Mouse (Mus musculus): ENCODE data around the gene Trpm1. TPM values are rescaled to one million over a fixed set of nuclear protein-coding genes. Genes with fewer than 3 reads are reported as not detected.

The Trpm1 gene
- polyA plus RNA-seq, 1 experiment from 2014 or later: 0.31 TPM

- ATAC-seq (replicated peaks; ENCODE audit: insufficient number of reproducible peaks, low FRiP score, low TSS enrichment): no peak
- H3K4me2 ChIP-seq: no peak overlapping the region
- WGBS (ENCODE audit: insufficient replicate concordance): 59% methylated on average over 2 of the region's 2 CpGs
- no peaks in the 10 kb centered on the region for H3K36me3 ChIP-seq (ENCODE audit: control insufficient read depth, insufficient read depth, low read length)
- no peaks in the 10 kb centered on the region for H3K4me1 ChIP-seq (ENCODE audit: control insufficient read depth, insufficient read depth, low read length)
- H3K9ac ChIP-seq (ENCODE audit: low read depth, low read length): no peak overlapping the region
- no peaks in the 10 kb centered on the region for H3K9me3 ChIP-seq (replicated peaks; ENCODE audit: control insufficient read depth, low read length)
- no peak overlapping the region for H3K4me3 ChIP-seq (ENCODE audit: low read depth, low read length)
- H3K27ac ChIP-seq (ENCODE audit: low read depth, low read length): no peak overlapping the region
- H3K27me3 ChIP-seq (ENCODE audit: control insufficient read depth, insufficient read depth, low read length): no peaks in the 10 kb centered on the region
Observed at GRCm38 (mm10) chr7:64231996-64232395, 78.4 kb downstream of the Trpm1 start.

- H3K4me2 ChIP-seq: no peak overlapping the region
- WGBS (ENCODE audit: insufficient replicate concordance): 82% methylated on average over 5 of the region's 5 CpGs
- H3K9ac ChIP-seq (ENCODE audit: low read depth, low read length): no peak overlapping the region
- no peaks in the 10 kb centered on the region for H3K36me3 ChIP-seq (ENCODE audit: control insufficient read depth, insufficient read depth, low read length)
- H3K4me3 ChIP-seq (ENCODE audit: low read depth, low read length): no peak overlapping the region
- no peaks in the 10 kb centered on the region for H3K9me3 ChIP-seq (replicated peaks; ENCODE audit: control insufficient read depth, low read length)
- no peaks in the 10 kb centered on the region for H3K4me1 ChIP-seq (ENCODE audit: control insufficient read depth, insufficient read depth, low read length)
- no peak overlapping the region for H3K27ac ChIP-seq (ENCODE audit: low read depth, low read length)
- no peaks in the 10 kb centered on the region for H3K27me3 ChIP-seq (ENCODE audit: control insufficient read depth, insufficient read depth, low read length)
- ATAC-seq (replicated peaks; ENCODE audit: insufficient number of reproducible peaks, low FRiP score, low TSS enrichment): no peak
Observed at GRCm38 (mm10) chr7:64234310-64234820, 80.7 kb downstream of the Trpm1 start.

GRCm38 (mm10) chr7:64236521-64236920 lies 82.9 kb downstream of the Trpm1 start:
- Histone ChIP-seq H3K4me2 (no peak overlapping the region), H3K4me1 (ENCODE audit: control insufficient read depth, insufficient read depth, low read length) (no peaks in the 10 kb centered on the region), H3K36me3 (ENCODE audit: control insufficient read depth, insufficient read depth, low read length) (no peaks in the 10 kb centered on the region), H3K4me3 (ENCODE audit: low read depth, low read length) (no peak overlapping the region), H3K27me3 (ENCODE audit: control insufficient read depth, insufficient read depth, low read length) (no peaks in the 10 kb centered on the region), H3K27ac (ENCODE audit: low read depth, low read length) (no peak overlapping the region), H3K9me3 (replicated peaks; ENCODE audit: control insufficient read depth, low read length) (no peaks in the 10 kb centered on the region), H3K9ac (ENCODE audit: low read depth, low read length) (no peak overlapping the region)
- ATAC-seq (replicated peaks; ENCODE audit: insufficient number of reproducible peaks, low FRiP score, low TSS enrichment): no peak
- 83% methylated on average over 4 of the region's 4 CpGs for WGBS (ENCODE audit: insufficient replicate concordance)

GRCm38 (mm10) chr7:64237747-64238146 lies 84.1 kb downstream of the Trpm1 start:
- Histone ChIP-seq H3K9me3 (replicated peaks; ENCODE audit: control insufficient read depth, low read length) (no peaks in the 10 kb centered on the region), H3K36me3 (ENCODE audit: control insufficient read depth, insufficient read depth, low read length) (no peaks in the 10 kb centered on the region), H3K27me3 (ENCODE audit: control insufficient read depth, insufficient read depth, low read length) (no peaks in the 10 kb centered on the region), H3K4me2 (no peak overlapping the region), H3K27ac (ENCODE audit: low read depth, low read length) (no peak overlapping the region), H3K4me3 (ENCODE audit: low read depth, low read length) (no peak overlapping the region), H3K9ac (ENCODE audit: low read depth, low read length) (no peak overlapping the region), H3K4me1 (ENCODE audit: control insufficient read depth, insufficient read depth, low read length) (no peaks in the 10 kb centered on the region)
- 85% methylated on average over 8 of the region's 8 CpGs for WGBS (ENCODE audit: insufficient replicate concordance)
- ATAC-seq (replicated peaks; ENCODE audit: insufficient number of reproducible peaks, low FRiP score, low TSS enrichment): no peak

- Histone ChIP-seq H3K27me3 (ENCODE audit: control insufficient read depth, insufficient read depth, low read length) (no peaks in the 10 kb centered on the region), H3K27ac (ENCODE audit: low read depth, low read length) (no peak overlapping the region), H3K9ac (ENCODE audit: low read depth, low read length) (no peak overlapping the region), H3K9me3 (replicated peaks; ENCODE audit: control insufficient read depth, low read length) (no peaks in the 10 kb centered on the region), H3K36me3 (ENCODE audit: control insufficient read depth, insufficient read depth, low read length) (no peaks in the 10 kb centered on the region), H3K4me3 (ENCODE audit: low read depth, low read length) (no peak overlapping the region), H3K4me1 (ENCODE audit: control insufficient read depth, insufficient read depth, low read length) (no peaks in the 10 kb centered on the region), H3K4me2 (no peak overlapping the region)
- 78% methylated on average over 7 of the region's 7 CpGs for WGBS (ENCODE audit: insufficient replicate concordance)
- no peak for ATAC-seq (replicated peaks; ENCODE audit: insufficient number of reproducible peaks, low FRiP score, low TSS enrichment)
Observed at GRCm38 (mm10) chr7:64238410-64239086, 84.9 kb downstream of the Trpm1 start.

- H3K27ac ChIP-seq (ENCODE audit: low read depth, low read length): no peak overlapping the region
- ATAC-seq (replicated peaks; ENCODE audit: insufficient number of reproducible peaks, low FRiP score, low TSS enrichment): no peak
- no peak overlapping the region for H3K4me3 ChIP-seq (ENCODE audit: low read depth, low read length)
- H3K27me3 ChIP-seq (ENCODE audit: control insufficient read depth, insufficient read depth, low read length): no peaks in the 10 kb centered on the region
- H3K9ac ChIP-seq (ENCODE audit: low read depth, low read length): no peak overlapping the region
- H3K9me3 ChIP-seq (replicated peaks; ENCODE audit: control insufficient read depth, low read length): no peaks in the 10 kb centered on the region
- H3K4me1 ChIP-seq (ENCODE audit: control insufficient read depth, insufficient read depth, low read length): no peaks in the 10 kb centered on the region
- no peak overlapping the region for H3K4me2 ChIP-seq
- H3K36me3 ChIP-seq (ENCODE audit: control insufficient read depth, insufficient read depth, low read length): no peaks in the 10 kb centered on the region
- WGBS (ENCODE audit: insufficient replicate concordance): 74% methylated on average over 9 of the region's 9 CpGs
Observed at GRCm38 (mm10) chr7:64239138-64239805, 85.6 kb downstream of the Trpm1 start.

GRCm38 (mm10) chr7:64239806-64240315 lies 86.2 kb downstream of the Trpm1 start:
- no peak overlapping the region for H3K9ac ChIP-seq (ENCODE audit: low read depth, low read length)
- no peak overlapping the region for H3K4me2 ChIP-seq
- H3K27me3 ChIP-seq (ENCODE audit: control insufficient read depth, insufficient read depth, low read length): no peaks in the 10 kb centered on the region
- ATAC-seq (replicated peaks; ENCODE audit: insufficient number of reproducible peaks, low FRiP score, low TSS enrichment): no peak
- no peaks in the 10 kb centered on the region for H3K9me3 ChIP-seq (replicated peaks; ENCODE audit: control insufficient read depth, low read length)
- H3K36me3 ChIP-seq (ENCODE audit: control insufficient read depth, insufficient read depth, low read length): no peaks in the 10 kb centered on the region
- H3K4me1 ChIP-seq (ENCODE audit: control insufficient read depth, insufficient read depth, low read length): no peaks in the 10 kb centered on the region
- 81% methylated on average over 4 of the region's 4 CpGs for WGBS (ENCODE audit: insufficient replicate concordance)
- no peak overlapping the region for H3K4me3 ChIP-seq (ENCODE audit: low read depth, low read length)
- H3K27ac ChIP-seq (ENCODE audit: low read depth, low read length): no peak overlapping the region

GRCm38 (mm10) chr7:64242424-64242823 lies 88.8 kb downstream of the Trpm1 start:
- no peak overlapping the region for H3K4me2 ChIP-seq
- no peaks in the 10 kb centered on the region for H3K4me1 ChIP-seq (ENCODE audit: control insufficient read depth, insufficient read depth, low read length)
- H3K9me3 ChIP-seq (replicated peaks; ENCODE audit: control insufficient read depth, low read length): no peaks in the 10 kb centered on the region
- no peaks in the 10 kb centered on the region for H3K27me3 ChIP-seq (ENCODE audit: control insufficient read depth, insufficient read depth, low read length)
- H3K36me3 ChIP-seq (ENCODE audit: control insufficient read depth, insufficient read depth, low read length): no peaks in the 10 kb centered on the region
- no peak overlapping the region for H3K4me3 ChIP-seq (ENCODE audit: low read depth, low read length)
- no peak overlapping the region for H3K9ac ChIP-seq (ENCODE audit: low read depth, low read length)
- no peak overlapping the region for H3K27ac ChIP-seq (ENCODE audit: low read depth, low read length)
- 61% methylated on average over 4 of the region's 4 CpGs for WGBS (ENCODE audit: insufficient replicate concordance)
- no peak for ATAC-seq (replicated peaks; ENCODE audit: insufficient number of reproducible peaks, low FRiP score, low TSS enrichment)

Data from heart, embryonic 11.5 days (tissue).